Mouse (Mus musculus) midbrain, embryonic 14.5 days (tissue): ENCODE data around the gene Kcnq4. TPM values are rescaled to one million over a fixed set of nuclear protein-coding genes. Genes with fewer than 3 reads are reported as not detected.

Experiments
- ATAC-seq: fragments of 200-750 bp; cut with Nextera tagmentation; 2 replicates; pipeline ENCODE4 v1.8.0; 2017; ENCODE audit warnings: moderate number of reproducible peaks, moderate library complexity; ENCODE audit not compliant: low FRiP score, low TSS enrichment
- DNase-seq: peaks from one replicate; pipeline ENCODE4 v3.0.0-alpha.2; 2015
- H3K27ac ChIP-seq: fragments of 300-500 bp; sonication (generic); replicated peaks from 2 replicates; pipeline ENCODE4 v1.5.1; 2014; ENCODE audit warnings: mild to moderate bottlenecking, low read depth, low read length, moderate library complexity
- H3K27me3 ChIP-seq: fragments of 300-500 bp; sonication (generic); 2 replicates; pipeline ENCODE4 v1.6.1; 2014; ENCODE audit warnings: low read length, control low read depth, mixed read lengths; ENCODE audit not compliant: control insufficient read depth, insufficient read depth
- H3K36me3 ChIP-seq: fragments of 300-500 bp; sonication (generic); 2 replicates; pipeline ENCODE4 v1.6.1; 2014; ENCODE audit warnings: low read length, control low read depth; ENCODE audit not compliant: control insufficient read depth, insufficient read depth
- H3K4me1 ChIP-seq: fragments of 300-500 bp; sonication (generic); 2 replicates; pipeline ENCODE4 v1.6.1; 2014; ENCODE audit warnings: mild to moderate bottlenecking, antibody characterized with exemption, low read length, control low read depth; ENCODE audit not compliant: control insufficient read depth, insufficient read depth
- H3K4me2 ChIP-seq: fragments of 300-500 bp; sonication (generic); 2 replicates; pipeline ENCODE4 v1.6.1; 2014; ENCODE audit warnings: mild to moderate bottlenecking, low read length, moderate library complexity
- H3K4me3 ChIP-seq: fragments of 300-500 bp; sonication (generic); replicated peaks from 2 replicates; pipeline ENCODE4 v1.5.1; 2014; ENCODE audit warnings: low read depth, low read length
- H3K9ac ChIP-seq: fragments of 300-500 bp; sonication (generic); replicated peaks from 2 replicates; pipeline ENCODE4 v1.6.1; 2014; ENCODE audit warnings: mild to moderate bottlenecking, low read length, moderate library complexity
- H3K9me3 ChIP-seq: fragments of 300-500 bp; sonication (generic); 2 replicates; pipeline ENCODE4 v1.6.1; 2016; ENCODE audit warnings: low read length, control low read depth, mixed read lengths; ENCODE audit not compliant: control insufficient read depth
- WGBS: fragments of 180-500 bp; shearing (Covaris S2); extraction: QIAGEN DNeasy Blood & Tissue Kit; methylation state at CpG from one replicate; pipeline ENCODE4 v1.1.7; 2014; 5-methylcytosine and 5-hydroxymethylcytosine counted together
- polyA plus RNA-seq: library from polyadenylated mRNA; unstranded; fragments of >200 nt; fragmentation: Nextera tagmentation; extraction: Ambion mirVana; gene quantifications from 2 replicates; pipeline ENCODE4 v1.2.1, GENCODE M21; 2014

The Kcnq4 gene
- polyA plus RNA-seq, 1 experiment from 2014 or later: 3.7 TPM

GRCm38 (mm10) chr4:120730574-120730973 is 17.8 kb downstream of the Kcnq4 start:
- Histone ChIP-seq H3K4me2 (peak overlapping the region; percentile 91), H3K4me3 (peak overlapping the region; percentile 43), H3K36me3 (no peaks in the 10 kb centered on the region), H3K27me3 (no peaks in the 10 kb centered on the region; the same call in 1 of the 2 replicates), H3K27ac (no peak overlapping the region), H3K4me1 (0 out of 2 replicates have a peak, but pooled peaks cover 16% of the 10 kb centered on the region), H3K9me3 (no peaks in the 10 kb centered on the region), H3K9ac (no peak overlapping the region; the same call in 1 of the 2 replicates)
- no peak for DNase-seq
- 32% methylated on average over 6 of the region's 6 CpGs for WGBS
- 0 out of 2 replicates have a peak, but pooled peaks have one; percentile 3 for ATAC-seq

GRCm38 (mm10) chr4:120730146-120730545 is 18.3 kb downstream of the Kcnq4 start:
- H3K9me3 ChIP-seq: no peaks in the 10 kb centered on the region
- H3K27ac ChIP-seq: no peak overlapping the region
- 77% methylated on average over 6 of the region's 6 CpGs for WGBS
- no peak overlapping the region for H3K9ac ChIP-seq
- H3K4me1 ChIP-seq: 0 out of 2 replicates have a peak, but pooled peaks cover 16% of the 10 kb centered on the region
- ATAC-seq (no peak), DNase-seq (no peak)
- no peaks in the 10 kb centered on the region for H3K36me3 ChIP-seq
- H3K4me3 ChIP-seq: no peak overlapping the region
- no peaks in the 10 kb centered on the region; the same call in 1 of the 2 replicates for H3K27me3 ChIP-seq
- no peak overlapping the region for H3K4me2 ChIP-seq

GRCm38 (mm10) chr4:120729441-120729840 is 19.0 kb downstream of the Kcnq4 start:
- H3K4me2 ChIP-seq: no peak overlapping the region

GRCm38 (mm10) chr4:120727842-120728241 is 20.6 kb downstream of the Kcnq4 start:
- no peaks in the 10 kb centered on the region for H3K36me3 ChIP-seq
- no peak overlapping the region for H3K9ac ChIP-seq
- DNase-seq: no peak
- 83% methylated on average over 11 of the region's 11 CpGs for WGBS
- no peak overlapping the region for H3K4me3 ChIP-seq
- no peaks in the 10 kb centered on the region; the same call in 1 of the 2 replicates for H3K27me3 ChIP-seq
- no peak overlapping the region for H3K4me2 ChIP-seq
- no peak overlapping the region for H3K27ac ChIP-seq
- ATAC-seq: no peak
- H3K9me3 ChIP-seq: no peaks in the 10 kb centered on the region
- 0 out of 2 replicates have a peak, but pooled peaks cover 13% of the 10 kb centered on the region for H3K4me1 ChIP-seq

More at GRCm38 (mm10) chr4:120729441-120729840, 19.0 kb downstream of the Kcnq4 start:
- 44% methylated on average over 6 of the region's 6 CpGs for WGBS
- Histone ChIP-seq H3K4me1 (0 out of 2 replicates have a peak, but pooled peaks cover 16% of the 10 kb centered on the region), H3K9me3 (no peaks in the 10 kb centered on the region), H3K36me3 (no peaks in the 10 kb centered on the region), H3K4me3 (no peak overlapping the region), H3K9ac (no peak overlapping the region), H3K27me3 (no peaks in the 10 kb centered on the region; the same call in 1 of the 2 replicates), H3K27ac (no peak overlapping the region)
- ATAC-seq (no peak), DNase-seq (no peak)

GRCm38 (mm10) chr4:120726174-120726573 is 22.2 kb downstream of the Kcnq4 start:
- 64% methylated on average over 4 of the region's 4 CpGs for WGBS
- no peaks in the 10 kb centered on the region for H3K36me3 ChIP-seq

GRCm38 (mm10) chr4:120725516-120726090 is 22.8 kb downstream of the Kcnq4 start:
- H3K4me2 ChIP-seq: no peak overlapping the region
- H3K4me1 ChIP-seq: 0 out of 2 replicates have a peak, but pooled peaks cover 3% of the 10 kb centered on the region
- no peaks in the 10 kb centered on the region for H3K36me3 ChIP-seq
- WGBS: 36% methylated on average over 5 of the region's 5 CpGs
- no peak overlapping the region for H3K4me3 ChIP-seq
- H3K9me3 ChIP-seq: no peaks in the 10 kb centered on the region
- H3K27ac ChIP-seq: no peak overlapping the region
- ATAC-seq: no peak
- no peaks in the 10 kb centered on the region; the same call in 1 of the 2 replicates for H3K27me3 ChIP-seq
- no peak overlapping the region for H3K9ac ChIP-seq
- no peak for DNase-seq

More at GRCm38 (mm10) chr4:120726174-120726573, 22.2 kb downstream of the Kcnq4 start:
- no peak for ATAC-seq
- Histone ChIP-seq H3K27me3 (no peaks in the 10 kb centered on the region; the same call in 1 of the 2 replicates), H3K9me3 (no peaks in the 10 kb centered on the region), H3K4me1 (0 out of 2 replicates have a peak, but pooled peaks cover 8% of the 10 kb centered on the region), H3K4me2 (no peak overlapping the region), H3K4me3 (no peak overlapping the region), H3K9ac (no peak overlapping the region), H3K27ac (no peak overlapping the region)
- no peak for DNase-seq

- 0 out of 2 replicates have a peak, but pooled peaks cover 3% of the 10 kb centered on the region for H3K4me1 ChIP-seq
- ATAC-seq (no peak), DNase-seq (no peak)
- no peak overlapping the region for H3K4me2 ChIP-seq
- no peaks in the 10 kb centered on the region for H3K36me3 ChIP-seq
- 55% methylated on average over 2 of the region's 2 CpGs for WGBS
- no peak overlapping the region for H3K9ac ChIP-seq
- no peak overlapping the region for H3K4me3 ChIP-seq
- H3K9me3 ChIP-seq: no peaks in the 10 kb centered on the region
- no peak overlapping the region for H3K27ac ChIP-seq
- H3K27me3 ChIP-seq: peaks cover 8% of the 10 kb centered on the region; the same call in 1 of the 2 replicates
Observed at GRCm38 (mm10) chr4:120721574-120721973, 26.8 kb downstream of the Kcnq4 start.

GRCm38 (mm10) chr4:120719152-120719551 is 29.3 kb downstream of the Kcnq4 start:
- Histone ChIP-seq H3K4me1 (peaks cover 11% of the 10 kb centered on the region), H3K27me3 (peaks cover 9% of the 10 kb centered on the region; the same call in 1 of the 2 replicates), H3K4me3 (no peak overlapping the region), H3K27ac (no peak overlapping the region), H3K36me3 (no peaks in the 10 kb centered on the region), H3K4me2 (no peak overlapping the region), H3K9me3 (no peaks in the 10 kb centered on the region), H3K9ac (no peak overlapping the region)
- DNase-seq (no peak), ATAC-seq (no peak)
- WGBS: 54% methylated on average over 5 of the region's 5 CpGs

- no peak overlapping the region for H3K4me2 ChIP-seq
- H3K27me3 ChIP-seq: peaks cover 9% of the 10 kb centered on the region; the same call in 1 of the 2 replicates
- peaks cover 15% of the 10 kb centered on the region for H3K4me1 ChIP-seq
- H3K4me3 ChIP-seq: no peak overlapping the region
- no peak for ATAC-seq
- H3K27ac ChIP-seq: no peak overlapping the region
- no peak overlapping the region for H3K9ac ChIP-seq
- no peak for DNase-seq
- no peaks in the 10 kb centered on the region for H3K9me3 ChIP-seq
- WGBS: 71% methylated on average over 8 of the region's 8 CpGs
- no peaks in the 10 kb centered on the region for H3K36me3 ChIP-seq
Observed at GRCm38 (mm10) chr4:120717591-120717990, 30.8 kb downstream of the Kcnq4 start.
